Mouse (Mus musculus): ENCODE measurements around the gene Myh7.

DNA sequence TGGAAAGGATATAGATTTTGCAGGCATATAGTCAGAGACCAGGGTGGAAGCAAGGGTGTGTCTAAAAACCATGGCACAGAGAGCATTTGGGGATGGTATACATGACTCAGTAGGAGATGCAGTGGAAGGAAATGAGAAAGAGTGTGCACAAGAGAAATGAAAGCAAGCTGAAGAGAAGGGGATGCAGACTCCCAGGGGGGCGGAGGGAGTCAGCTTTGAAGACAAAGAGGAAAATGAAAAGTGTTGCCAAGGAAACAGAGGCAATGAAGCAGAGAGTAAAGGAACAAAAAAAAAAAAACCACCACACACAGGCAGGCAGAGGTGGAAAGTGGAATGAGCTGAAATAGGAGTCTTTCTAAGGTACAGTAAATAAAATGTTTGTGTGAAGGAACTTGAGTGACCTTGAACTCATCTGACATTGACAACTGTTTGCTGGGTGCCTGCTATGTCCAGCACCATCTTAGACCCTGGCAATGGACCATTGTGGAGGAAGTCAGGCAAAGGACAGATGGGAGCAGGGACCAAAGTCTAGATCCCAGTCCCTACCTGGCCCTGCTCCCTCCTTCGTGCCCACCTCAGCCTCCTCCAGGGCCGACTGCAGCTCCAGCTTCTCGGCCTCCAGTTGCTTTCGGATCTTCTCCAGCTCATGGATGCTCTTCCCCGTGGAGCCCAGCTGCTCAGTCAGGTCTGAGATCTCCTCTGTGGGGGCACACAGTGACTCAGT lies 20.2 kb downstream of the Myh7 start:
- TF ChIP-seq GATA1 (IDR thresholded peaks at IDR 0.05; ENCODE audit: borderline replicate concordance, low read length) (no peak), FLI1 (IDR thresholded peaks at IDR 0.05; ENCODE audit: low read length) (no peak)
